Mouse (Mus musculus) 3T3-L1 (cell line): ENCODE measurements around the gene Cfap74.

Source experiments
- DNase-seq: peaks from one replicate; pipeline ENCODE4 v3.0.0-alpha.2; 2015; ENCODE audit warnings: low read depth, low spot score

The Cfap74 gene

GRCm38 (mm10) chr4:155497963-155498362 is 89.0 kb downstream of the Cfap74 start:
- DNase-seq: no peak

- DNase-seq: no peak
Observed at GRCm38 (mm10) chr4:155501126-155501525, 92.1 kb downstream of the Cfap74 start.

- no peak for DNase-seq
Observed at GRCm38 (mm10) chr4:155505067-155505466, 96.1 kb downstream of the Cfap74 start.

- no peak for DNase-seq
Observed at GRCm38 (mm10) chr4:155505671-155506295, 96.8 kb downstream of the Cfap74 start.

- DNase-seq: no peak
Observed at GRCm38 (mm10) chr4:155508614-155509013, 99.6 kb downstream of the Cfap74 start.

GRCm38 (mm10) chr4:155510981-155511380 is 102.0 kb downstream of the Cfap74 start:
- DNase-seq: no peak

- DNase-seq: no peak
Observed at GRCm38 (mm10) chr4:155514810-155515209, 105.8 kb downstream of the Cfap74 start.
